In the genomic region with DNA sequence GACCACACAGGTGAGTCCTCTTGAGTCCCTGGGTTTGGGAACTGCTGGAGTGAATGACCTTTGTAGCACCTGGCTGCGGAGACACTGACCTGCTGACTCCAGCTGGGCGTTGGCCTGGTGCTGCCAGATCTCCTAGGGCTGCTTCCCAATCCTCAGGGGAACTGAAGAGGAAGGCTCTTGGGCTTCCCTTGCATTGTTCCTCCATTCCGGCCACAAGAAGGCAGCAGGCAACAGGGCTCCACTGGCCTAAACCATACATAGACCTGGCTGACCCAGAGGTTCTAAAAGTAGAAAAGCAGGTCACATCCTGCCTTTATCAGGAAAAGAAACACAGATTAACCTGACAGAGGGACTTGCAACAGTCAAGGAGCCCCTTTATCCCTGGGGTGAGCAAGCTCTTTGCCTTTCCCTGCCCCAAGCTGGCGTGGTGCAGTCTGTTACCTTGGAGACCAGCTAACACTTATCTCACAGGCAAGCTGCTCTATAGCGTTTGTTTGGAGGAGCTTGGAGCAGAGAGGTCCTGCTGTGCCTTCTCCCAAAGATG, we compare ENCODE assay signal across 8 mouse cellular contexts. TPM values are rescaled to one million over a fixed set of nuclear protein-coding genes. Genes with fewer than 3 reads are reported as not detected.
DNase-seq lines count a peak whose midpoint lies in the region; ATAC-seq and TF ChIP-seq lines count a peak whose summit lies in the region.

No protein-coding gene starts in this region.

- ATAC-seq in lung, postnatal 0 days, result peak; percentile 67
- 0 out of 2 replicates have a peak, but pooled peaks have one; percentile 65 for ATAC-seq in kidney, embryonic 16.5 days (ENCODE audit: low FRiP score, low TSS enrichment)
- peak; percentile 48; the same call in 1 of the 2 replicates for ATAC-seq in midbrain, embryonic 15.5 days (replicated peaks)

- DNase-seq in lung, postnatal 0 days (ENCODE audit: low spot score), result peak; percentile 40
- DNase-seq in lung, postnatal 14 days, result no peak
- peak; percentile 41 to 51 for DNase-seq in frontal cortex, postnatal 14 days (ENCODE audit: low spot score in 2 of 2)
- DNase-seq in cerebellum, adult 18-20 months, result no peak
- no peak for DNase-seq in gastrocnemius, postnatal 14 days
- DNase-seq in neural tube, embryonic 10.5 days (ENCODE audit: extremely low spot score, low spot score), result no peak

- WGBS in lung, postnatal 0 days, result 15% methylated on average over 5 of the region's 5 CpGs
- 18% methylated on average over 5 of the region's 5 CpGs for WGBS in kidney, embryonic 16.5 days
- WGBS in midbrain, embryonic 15.5 days, result 7% methylated on average over 5 of the region's 5 CpGs

- TF ChIP-seq CTCF in lung, postnatal 0 days (IDR thresholded peaks at IDR 0.05), result peak; percentile 42

- H3K27me3 ChIP-seq in lung, postnatal 0 days (replicated peaks; ENCODE audit: insufficient read depth, low read length), result no peaks in the 10 kb centered on the region
- H3K27me3 ChIP-seq in kidney, embryonic 16.5 days (ENCODE audit: insufficient read depth, low read length), result no peaks in the 10 kb centered on the region
- no peaks in the 10 kb centered on the region for H3K27me3 ChIP-seq in midbrain, embryonic 15.5 days (replicated peaks)

- no peak overlapping the region for H3K4me2 ChIP-seq in lung, postnatal 0 days (replicated peaks; ENCODE audit: low read depth, low read length)
- no peak overlapping the region for H3K4me2 ChIP-seq in kidney, embryonic 16.5 days (replicated peaks; ENCODE audit: low read depth, low read length)
- H3K4me2 ChIP-seq in midbrain, embryonic 15.5 days, result no peak overlapping the region

- no peak overlapping the region for H3K27ac ChIP-seq in lung, postnatal 0 days (ENCODE audit: low read length)
- H3K27ac ChIP-seq in kidney, embryonic 16.5 days (ENCODE audit: low read length), result no peak overlapping the region
- 0 out of 2 replicates have a peak overlapping the region, but pooled peaks have one; percentile 12 for H3K27ac ChIP-seq in midbrain, embryonic 15.5 days

- H3K4me1 ChIP-seq in lung, postnatal 0 days (ENCODE audit: insufficient read depth, low read depth, low read length), result 0 out of 2 replicates have a peak, but pooled peaks cover 5% of the 10 kb centered on the region
- H3K4me1 ChIP-seq in kidney, embryonic 16.5 days (ENCODE audit: insufficient read depth, low read length), result no peaks in the 10 kb centered on the region
- H3K4me1 ChIP-seq in midbrain, embryonic 15.5 days, result peaks cover 7% of the 10 kb centered on the region

- TF ChIP-seq EP300 in lung, postnatal 0 days (IDR thresholded peaks at IDR 0.05), result no peak

- no peaks in the 10 kb centered on the region for H3K36me3 ChIP-seq in lung, postnatal 0 days (ENCODE audit: insufficient read depth, low read length)
- 0 out of 2 replicates have a peak, but pooled peaks cover 2% of the 10 kb centered on the region for H3K36me3 ChIP-seq in kidney, embryonic 16.5 days (ENCODE audit: insufficient read depth, low read length)
- no peaks in the 10 kb centered on the region for H3K36me3 ChIP-seq in midbrain, embryonic 15.5 days (replicated peaks)

- H3K9me3 ChIP-seq in lung, postnatal 0 days (ENCODE audit: low read length), result no peaks in the 10 kb centered on the region
- no peaks in the 10 kb centered on the region for H3K9me3 ChIP-seq in kidney, embryonic 16.5 days (ENCODE audit: low read length)
- H3K9me3 ChIP-seq in midbrain, embryonic 15.5 days, result no peaks in the 10 kb centered on the region

- H3K9ac ChIP-seq in lung, postnatal 0 days (replicated peaks; ENCODE audit: low read depth), result no peak overlapping the region
- no peak overlapping the region for H3K9ac ChIP-seq in kidney, embryonic 16.5 days (replicated peaks; ENCODE audit: low read length)
- H3K9ac ChIP-seq in midbrain, embryonic 15.5 days, result no peak overlapping the region

- intact Hi-C loops in gastrocnemius, postnatal 14 days (cut with DNase I; ENCODE audit: low total_unique reads), result no loop called here

- no peak overlapping the region for H3K4me3 ChIP-seq in lung, postnatal 0 days (ENCODE audit: low read depth, low read length)
- no peak overlapping the region for H3K4me3 ChIP-seq in kidney, embryonic 16.5 days (ENCODE audit: low read length)
- no peak overlapping the region for H3K4me3 ChIP-seq in midbrain, embryonic 15.5 days

RNA-seq across cellular contexts. Expression of a gene that starts 0.5 kb away (rescaled TPM):
- 2.4 and 3.3 TPM in 2 replicates for polyA plus RNA-seq in lung, postnatal 0 days (2015; fragmentation: Nextera tagmentation; extraction: Ambion mirVana)
- 0.11 and 0.19 TPM in 2 replicates for polyA plus RNA-seq in kidney, embryonic 16.5 days (2015; fragmentation: Nextera tagmentation; extraction: Ambion mirVana)
- polyA plus RNA-seq in midbrain, embryonic 15.5 days (2015; fragmentation: Nextera tagmentation; extraction: Ambion mirVana), result 1.8 and 2.1 TPM in 2 replicates
- under 1 TPM; 0.41 to 0.80 TPM for total RNA-seq in gastrocnemius, postnatal 14 days (2021)

Comparison
In these comparisons a context has a peak if more than half of its experiments do, and no peak if none do; other contexts are left out.
1. DNase-seq: peak in lung, postnatal 0 days (single experiment) and frontal cortex, postnatal 14 days (2 of 2); none in lung, postnatal 14 days (single experiment), cerebellum, adult 18-20 months (0 of 2), gastrocnemius, postnatal 14 days (single experiment) and neural tube, embryonic 10.5 days (single experiment).
2. Peak in every context shown above with its lines, with median percentiles within 50 percentile points of each other: ATAC-seq.